In genomic region chr5:110232346-110232745, GRCm38 (mm10) we compare ENCODE assay signal across 1 mouse cellular context.
TF ChIP-seq lines count a peak whose summit lies in the region.

No protein-coding gene starts in this region.

TF ChIP-seq in CH12.LX, 34 proteins besides CTCF, POLR2A, EP300 and RAD21 (continued from another document):
- TF ChIP-seq ZC3H11A (IDR thresholded peaks at IDR 0.05; ENCODE audit: low read depth, low read length) (no peak), USF2 (conservative IDR thresholded peaks at IDR 0.05; ENCODE audit: low read depth, low read length) (no peak), GABPA (IDR thresholded peaks at IDR 0.05; ENCODE audit: insufficient replicate concordance, low read depth, low read length) (no peak), TCF12 (IDR thresholded peaks at IDR 0.05; ENCODE audit: low read depth, low read length) (no peak), MXI1 (IDR thresholded peaks at IDR 0.05; ENCODE audit: low read depth, low read length) (no peak; the same call in 1 of the 2 replicates), MAZ (IDR thresholded peaks at IDR 0.05; ENCODE audit: low read depth, low read length) (no peak), SMC3 (IDR thresholded peaks at IDR 0.05; ENCODE audit: low read depth, low read length) (no peak), USF1 (IDR thresholded peaks at IDR 0.05; ENCODE audit: low read depth, low read length) (no peak), JUN (IDR thresholded peaks at IDR 0.05; ENCODE audit: insufficient read depth, low read depth, low read length) (no peak), RCOR1 (conservative IDR thresholded peaks at IDR 0.05; ENCODE audit: low read depth, low read length) (0 out of 2 replicates have a peak, but pooled peaks have one; percentile 24), IRF4 (IDR thresholded peaks at IDR 0.05; ENCODE audit: low read depth, low read length) (peak; percentile 78), ZKSCAN1 (IDR thresholded peaks at IDR 0.05; ENCODE audit: borderline replicate concordance, low read depth, low read length) (no peak), CHD2 (IDR thresholded peaks at IDR 0.05; ENCODE audit: low read length) (no peak), UBTF (IDR thresholded peaks at IDR 0.05; ENCODE audit: low read depth, low read length) (no peak), KAT2A (IDR thresholded peaks at IDR 0.05; ENCODE audit: insufficient replicate concordance, low read length) (no peak), MAFK (IDR thresholded peaks at IDR 0.05; ENCODE audit: insufficient replicate concordance, low read length) (no peak), ZNF384 (IDR thresholded peaks at IDR 0.05; ENCODE audit: low read depth, low read length) (no peak), E2F4 (IDR thresholded peaks at IDR 0.05; ENCODE audit: insufficient replicate concordance, low read depth, low read length) (no peak), SIN3A (IDR thresholded peaks at IDR 0.05; ENCODE audit: low read length) (0 out of 2 replicates have a peak, but pooled peaks have one; percentile 49), ZMIZ1 (IDR thresholded peaks at IDR 0.05; ENCODE audit: low read depth, low read length) (no peak), MYC (IDR thresholded peaks at IDR 0.05; ENCODE audit: low read depth, low read length) (no peak; the same call in 1 of the 2 replicates), ETS1 (conservative IDR thresholded peaks at IDR 0.05; ENCODE audit: low read depth, low read length) (no peak; the same call in 1 of the 2 replicates), MEF2A (IDR thresholded peaks at IDR 0.05; ENCODE audit: borderline replicate concordance, low read depth, low read length) (no peak), BHLHE40 (IDR thresholded peaks at IDR 0.05; ENCODE audit: low read depth, low read length) (no peak), CHD1 (IDR thresholded peaks at IDR 0.05; ENCODE audit: low read depth, low read length) (no peak)
